Mouse (Mus musculus) megakaryocyte, adult 5-6 weeks (primary cell): ENCODE measurements around the gene Sarm1. TPM values are rescaled to one million over a fixed set of nuclear protein-coding genes. Genes with fewer than 3 reads are reported as not detected.

Source experiments
- ATAC-seq: 2 replicates; pipeline ENCODE4 v1.8.0; 2016; ENCODE audit warnings: mild to moderate bottlenecking, inconsistent platforms; ENCODE audit not compliant: poor library complexity, severe bottlenecking
- total RNA-seq, 2 experiments: library from RNA; stranded (forward) in 1 of 2; stranded (reverse) in 1 of 2; fragments of 153-499, 151-499 nt in 1 of 2; fragments of 221-1000, 200-1000 nt in 1 of 2; gene quantifications; 2 replicates each; pipeline versions ENCODE4 v1.2.3 to v1.2.4; 2015 to 2017

Gene Sarm1
- total RNA-seq, 2 experiments from 2014 or later: not detected

- ATAC-seq: no peak
Measured at GRCm38 (mm10) chr11:78424352-78424751, 73.2 kb downstream of the Sarm1 start.

Other genes starting within 250 kb of the Sarm1 start
- gene 2610507B11Rik, start 236.0 kb downstream of the Sarm1 start, total RNA-seq (2015): 33.7 and 43.5 TPM in 2 replicates
- gene 2610507B11Rik, start 236.0 kb downstream of the Sarm1 start, total RNA-seq (2017): 54.6 and 57.2 TPM in 2 replicates
- 0.56 TPM in 1 of 2 replicates, not detected in the other for gene BC030499, start 206.9 kb downstream of the Sarm1 start, total RNA-seq (2015)
- 0.18 and 0.77 TPM in 2 replicates for gene BC030499, start 206.9 kb downstream of the Sarm1 start, total RNA-seq (2017)
- 23.6 and 31.6 TPM in 2 replicates for gene Spag5, start 196.2 kb downstream of the Sarm1 start, total RNA-seq (2015)
- gene Spag5, start 196.2 kb downstream of the Sarm1 start, total RNA-seq (2017): 60.7 and 63.2 TPM in 2 replicates
- 0.62 and 1.7 TPM in 2 replicates for gene Aldoc, start 174.8 kb downstream of the Sarm1 start, total RNA-seq (2015)
- 1.0 and 1.6 TPM in 2 replicates for gene Aldoc, start 174.8 kb downstream of the Sarm1 start, total RNA-seq (2017)
- 31.8 and 33.5 TPM in 2 replicates for gene Pigs, start 169.3 kb downstream of the Sarm1 start, total RNA-seq (2015)
- 21.5 and 22.4 TPM in 2 replicates for gene Pigs, start 169.3 kb downstream of the Sarm1 start, total RNA-seq (2017)
- gene Unc119, start 154.3 kb downstream of the Sarm1 start, total RNA-seq (2015): 94.0 and 96.6 TPM in 2 replicates
- 54.2 and 56.7 TPM in 2 replicates for gene Unc119, start 154.3 kb downstream of the Sarm1 start, total RNA-seq (2017)
- not detected in 2 replicates for gene Foxn1, start 111.2 kb downstream of the Sarm1 start, total RNA-seq (2015)
- gene Foxn1, start 111.2 kb downstream of the Sarm1 start, total RNA-seq (2017): not detected in 2 replicates
- gene Slc13a2, start 75.5 kb downstream of the Sarm1 start, total RNA-seq (2015): 0.51 TPM in 1 of 2 replicates, not detected in the other
- not detected in 2 replicates for gene Slc13a2, start 75.5 kb downstream of the Sarm1 start, total RNA-seq (2017)
- 0.46 TPM in 1 of 2 replicates, not detected in the other for gene Slc46a1, start 32.1 kb downstream of the Sarm1 start, total RNA-seq (2015)
- gene Slc46a1, start 32.1 kb downstream of the Sarm1 start, total RNA-seq (2017): 0.33 and 0.77 TPM in 2 replicates
- not detected in 2 replicates for gene Vtn, start 1.3 kb upstream of the Sarm1 start, total RNA-seq (2015)
- gene Vtn, start 1.3 kb upstream of the Sarm1 start, total RNA-seq (2017): not detected in 2 replicates
- not detected in 2 replicates for gene Sebox, start 5.7 kb upstream of the Sarm1 start, total RNA-seq (2015)
- not detected in 2 replicates for gene Sebox, start 5.7 kb upstream of the Sarm1 start, total RNA-seq (2017)
- gene Tmem199, start 14.4 kb upstream of the Sarm1 start, total RNA-seq (2015): 18.5 and 24.4 TPM in 2 replicates
- gene Tmem199, start 14.4 kb upstream of the Sarm1 start, total RNA-seq (2017): 26.1 and 27.3 TPM in 2 replicates
- 13.4 and 22.4 TPM in 2 replicates for gene Poldip2, start 14.4 kb upstream of the Sarm1 start, total RNA-seq (2015)
- 15.9 and 23.1 TPM in 2 replicates for gene Poldip2, start 14.4 kb upstream of the Sarm1 start, total RNA-seq (2017)
- gene Tnfaip1, start 38.6 kb upstream of the Sarm1 start, total RNA-seq (2015): 13.2 and 13.4 TPM in 2 replicates
- 6.8 and 10.2 TPM in 2 replicates for gene Tnfaip1, start 38.6 kb upstream of the Sarm1 start, total RNA-seq (2017)
- 80.0 and 89.7 TPM in 2 replicates for gene Ift20, start 38.6 kb upstream of the Sarm1 start, total RNA-seq (2015)
- 96.0 and 119 TPM in 2 replicates for gene Ift20, start 38.6 kb upstream of the Sarm1 start, total RNA-seq (2017)
- 24.9 and 25.6 TPM in 2 replicates for gene Tmem97, start 53.0 kb upstream of the Sarm1 start, total RNA-seq (2015)
- 12.2 and 18.0 TPM in 2 replicates for gene Tmem97, start 53.0 kb upstream of the Sarm1 start, total RNA-seq (2017)
- gene Nlk, start 199.6 kb upstream of the Sarm1 start, total RNA-seq (2015): 13.9 and 14.0 TPM in 2 replicates
- 22.2 and 29.6 TPM in 2 replicates for gene Nlk, start 199.6 kb upstream of the Sarm1 start, total RNA-seq (2017)